Mouse (Mus musculus): ENCODE measurements around the gene Olfr612. TPM values are rescaled to one million over a fixed set of nuclear protein-coding genes. Genes with fewer than 3 reads are reported as not detected.

Gene Olfr612
- polyA plus RNA-seq, 1 experiment from 2014 or later: not detected

Small RNAs within 50 kb of the gene (microRNA-seq; reads per million reads assigned to microRNA genes)
- not detected for gene Gm26506

Other genes starting within 250 kb of the Olfr612 start
- not detected in 2 replicates for gene Olfr596, start 237.1 kb downstream of the Olfr612 start, polyA plus RNA-seq (2015; fragmentation: Nextera tagmentation; extraction: Ambion mirVana)
- gene Olfr597, start 226.4 kb downstream of the Olfr612 start, polyA plus RNA-seq (2015; fragmentation: Nextera tagmentation; extraction: Ambion mirVana): not detected in 2 replicates
- gene Olfr598, start 219.1 kb downstream of the Olfr612 start, polyA plus RNA-seq (2015; fragmentation: Nextera tagmentation; extraction: Ambion mirVana): not detected in 2 replicates
- gene Olfr599, start 206.8 kb downstream of the Olfr612 start, polyA plus RNA-seq (2015; fragmentation: Nextera tagmentation; extraction: Ambion mirVana): not detected in 2 replicates
- gene Olfr600, start 193.0 kb downstream of the Olfr612 start, polyA plus RNA-seq (2015; fragmentation: Nextera tagmentation; extraction: Ambion mirVana): not detected in 2 replicates
- not detected in 2 replicates for gene Olfr601, start 180.1 kb downstream of the Olfr612 start, polyA plus RNA-seq (2015; fragmentation: Nextera tagmentation; extraction: Ambion mirVana)
- not detected in 2 replicates for gene Olfr603, start 156.5 kb downstream of the Olfr612 start, polyA plus RNA-seq (2015; fragmentation: Nextera tagmentation; extraction: Ambion mirVana)
- gene Usp17lc, start 127.6 kb downstream of the Olfr612 start, polyA plus RNA-seq (2015; fragmentation: Nextera tagmentation; extraction: Ambion mirVana): not detected in 2 replicates
- not detected in 2 replicates for gene Olfr605, start 97.3 kb downstream of the Olfr612 start, polyA plus RNA-seq (2015; fragmentation: Nextera tagmentation; extraction: Ambion mirVana)
- gene Olfr606, start 93.7 kb downstream of the Olfr612 start, polyA plus RNA-seq (2015; fragmentation: Nextera tagmentation; extraction: Ambion mirVana): not detected in 2 replicates
- not detected in 2 replicates for gene Olfr607, start 78.6 kb downstream of the Olfr612 start, polyA plus RNA-seq (2015; fragmentation: Nextera tagmentation; extraction: Ambion mirVana)
- gene Olfr608, start 72.8 kb downstream of the Olfr612 start, polyA plus RNA-seq (2015; fragmentation: Nextera tagmentation; extraction: Ambion mirVana): not detected in 2 replicates
- not detected in 2 replicates for gene Olfr609, start 44.7 kb downstream of the Olfr612 start, polyA plus RNA-seq (2015; fragmentation: Nextera tagmentation; extraction: Ambion mirVana)
- gene Olfr610, start 30.6 kb downstream of the Olfr612 start, polyA plus RNA-seq (2015; fragmentation: Nextera tagmentation; extraction: Ambion mirVana): not detected in 2 replicates
- not detected in 2 replicates for gene Olfr611, start 21.9 kb downstream of the Olfr612 start, polyA plus RNA-seq (2015; fragmentation: Nextera tagmentation; extraction: Ambion mirVana)
- gene Olfr613, start 5.4 kb upstream of the Olfr612 start, polyA plus RNA-seq (2015; fragmentation: Nextera tagmentation; extraction: Ambion mirVana): not detected in 2 replicates
- not detected in 2 replicates for gene Olfr615, start 13.4 kb upstream of the Olfr612 start, polyA plus RNA-seq (2015; fragmentation: Nextera tagmentation; extraction: Ambion mirVana)
- gene Olfr616, start 26.4 kb upstream of the Olfr612 start, polyA plus RNA-seq (2015; fragmentation: Nextera tagmentation; extraction: Ambion mirVana): not detected in 2 replicates
- not detected in 2 replicates for gene Olfr617, start 30.3 kb upstream of the Olfr612 start, polyA plus RNA-seq (2015; fragmentation: Nextera tagmentation; extraction: Ambion mirVana)
- not detected in 2 replicates for gene Olfr618, start 47.4 kb upstream of the Olfr612 start, polyA plus RNA-seq (2015; fragmentation: Nextera tagmentation; extraction: Ambion mirVana)
- not detected in 2 replicates for gene Olfr619, start 57.9 kb upstream of the Olfr612 start, polyA plus RNA-seq (2015; fragmentation: Nextera tagmentation; extraction: Ambion mirVana)
- gene Olfr620, start 69.8 kb upstream of the Olfr612 start, polyA plus RNA-seq (2015; fragmentation: Nextera tagmentation; extraction: Ambion mirVana): not detected in 2 replicates
- not detected in 2 replicates for gene Olfr622, start 100.0 kb upstream of the Olfr612 start, polyA plus RNA-seq (2015; fragmentation: Nextera tagmentation; extraction: Ambion mirVana)
- gene Olfr623, start 121.0 kb upstream of the Olfr612 start, polyA plus RNA-seq (2015; fragmentation: Nextera tagmentation; extraction: Ambion mirVana): not detected in 2 replicates
- not detected in 2 replicates for gene Olfr624, start 128.5 kb upstream of the Olfr612 start, polyA plus RNA-seq (2015; fragmentation: Nextera tagmentation; extraction: Ambion mirVana)
- not detected in 2 replicates for gene Olfr625-ps1, start 140.0 kb upstream of the Olfr612 start, polyA plus RNA-seq (2015; fragmentation: Nextera tagmentation; extraction: Ambion mirVana)
- gene Olfr243, start 172.0 kb upstream of the Olfr612 start, polyA plus RNA-seq (2015; fragmentation: Nextera tagmentation; extraction: Ambion mirVana): not detected in 2 replicates
- not detected in 2 replicates for gene Olfr628, start 187.7 kb upstream of the Olfr612 start, polyA plus RNA-seq (2015; fragmentation: Nextera tagmentation; extraction: Ambion mirVana)
- not detected in 2 replicates for gene Olfr629, start 202.2 kb upstream of the Olfr612 start, polyA plus RNA-seq (2015; fragmentation: Nextera tagmentation; extraction: Ambion mirVana)
- gene Olfr630, start 214.6 kb upstream of the Olfr612 start, polyA plus RNA-seq (2015; fragmentation: Nextera tagmentation; extraction: Ambion mirVana): not detected in 2 replicates
- gene Olfr69, start 228.9 kb upstream of the Olfr612 start, polyA plus RNA-seq (2015; fragmentation: Nextera tagmentation; extraction: Ambion mirVana): not detected in 2 replicates
- not detected in 2 replicates for gene Olfr68, start 237.0 kb upstream of the Olfr612 start, polyA plus RNA-seq (2015; fragmentation: Nextera tagmentation; extraction: Ambion mirVana)
- gene Olfr67, start 249.1 kb upstream of the Olfr612 start, polyA plus RNA-seq (2015; fragmentation: Nextera tagmentation; extraction: Ambion mirVana): not detected in 2 replicates

Data from forebrain, embryonic 16.5 days (tissue).